Mouse (Mus musculus) CH12.LX (cell line): Measurements from ENCODE around the gene Mum1. TPM values are rescaled to one million over a fixed set of nuclear protein-coding genes. Genes with fewer than 3 reads are reported as not detected.

Source experiments
- DNase-seq: peaks from one replicate; pipeline ENCODE4 v3.0.0-alpha.2; 2013; ENCODE audit errors: extremely low read depth
- H3K27ac ChIP-seq: 2 replicates; pipeline ENCODE4 v1.5.1; 2012; ENCODE audit warnings: low read depth, mild to moderate bottlenecking, control low read depth, moderate library complexity; ENCODE audit not compliant: insufficient read depth
- H3K27me3 ChIP-seq: replicated peaks from 2 replicates; pipeline ENCODE3; 2012; ENCODE audit warnings: inconsistent platforms
- H3K36me3 ChIP-seq, 2 experiments: replicated peaks in 1 of 2; 2 replicates each; pipeline versions ENCODE3 to v1.6.1; 2012; ENCODE audit warnings: inconsistent platforms in 1 of 2, low read length in 1 of 2, mild to moderate bottlenecking in 1 of 2, mixed read lengths in 1 of 2, moderate library complexity in 1 of 2; ENCODE audit not compliant: control insufficient read depth in 1 of 2, insufficient read depth in 1 of 2
- H3K4me1 ChIP-seq, 2 experiments: 2 replicates each; pipeline ENCODE4 v1.6.1; 2012; ENCODE audit warnings: inconsistent platforms in 1 of 2, moderate library complexity in 1 of 2; ENCODE audit not compliant: insufficient read depth in 2 of 2, control insufficient read depth in 1 of 2
- H3K4me2 ChIP-seq: 2 replicates; pipeline ENCODE4 v1.6.1; 2012; ENCODE audit warnings: low read depth, mild to moderate bottlenecking, control low read depth; ENCODE audit not compliant: poor library complexity, insufficient read depth, severe bottlenecking
- H3K4me3 ChIP-seq, 3 experiments: fragments of 150-350 bp in 1 of 3; sonication (generic) in 1 of 3; replicated peaks in 1 of 3; 2 replicates each; pipeline versions ENCODE3 to v1.5.1; 2011 to 2012; ENCODE audit warnings: low read depth in 2 of 3, low read length in 2 of 3, mild to moderate bottlenecking in 2 of 3, moderate library complexity in 2 of 3, control low read depth in 1 of 3, improper control_type of control experiment in 1 of 3, inconsistent platforms in 1 of 3, mixed read lengths in 1 of 3; ENCODE audit not compliant: poor library complexity in 1 of 3
- H3K79me2 ChIP-seq: replicated peaks from 2 replicates; pipeline ENCODE4 v1.6.1; 2012; ENCODE audit warnings: mild to moderate bottlenecking, moderate library complexity; ENCODE audit not compliant: control insufficient read depth, poor library complexity, insufficient read depth, severe bottlenecking; ENCODE audit errors: extremely low read depth
- H3K9ac ChIP-seq: 2 replicates; pipeline ENCODE4 v1.6.1; 2012; ENCODE audit warnings: low read depth, mild to moderate bottlenecking, control low read depth, moderate library complexity; ENCODE audit not compliant: insufficient read depth
- H3K9me3 ChIP-seq: replicated peaks from 2 replicates; pipeline ENCODE3; 2012; ENCODE audit warnings: low read length, inconsistent platforms, mixed read lengths
- BHLHE40 ChIP-seq: IDR thresholded peaks from 2 replicates; pipeline ENCODE4 v1.6.1; 2011; ENCODE audit warnings: mild to moderate bottlenecking, low read depth, low read length, improper control_type of control experiment
- CHD1 ChIP-seq: IDR thresholded peaks from 2 replicates; pipeline ENCODE4 v1.6.1; 2012; ENCODE audit warnings: low read depth, low read length, improper control_type of control experiment, inconsistent platforms
- CHD2 ChIP-seq: IDR thresholded peaks from 2 replicates; pipeline ENCODE4 v1.6.1; 2011; ENCODE audit warnings: low read length, improper control_type of control experiment
- CTCF ChIP-seq, 2 experiments: IDR thresholded peaks in 1 of 2; conservative IDR thresholded peaks in 1 of 2; 2 replicates each; pipeline ENCODE4 v1.5.1; 2011 to 2012; ENCODE audit warnings: low read depth in 2 of 2, low read length in 2 of 2, improper control_type of control experiment in 1 of 2, inconsistent platforms in 1 of 2, mild to moderate bottlenecking in 1 of 2, moderate library complexity in 1 of 2
- ELF1 ChIP-seq: IDR thresholded peaks from 2 replicates; pipeline ENCODE4 v1.6.1; 2014; ENCODE audit warnings: low read depth, mild to moderate bottlenecking, inconsistent platforms, low read length, improper control_type of control experiment
- ETS1 ChIP-seq: conservative IDR thresholded peaks from 2 replicates; pipeline ENCODE4 v1.6.1; 2012; ENCODE audit warnings: low read depth, mild to moderate bottlenecking, inconsistent platforms, low read length, improper control_type of control experiment, moderate library complexity
- HCFC1 ChIP-seq: IDR thresholded peaks from 2 replicates; pipeline ENCODE4 v1.6.1; 2012; ENCODE audit warnings: low read depth, mild to moderate bottlenecking, inconsistent platforms, low read length, improper control_type of control experiment
- IRF4 ChIP-seq: IDR thresholded peaks from 2 replicates; pipeline ENCODE4 v1.6.1; 2014; ENCODE audit warnings: low read depth, mild to moderate bottlenecking, inconsistent platforms, low read length, improper control_type of control experiment
- JUN ChIP-seq: IDR thresholded peaks from 2 replicates; pipeline ENCODE4 v1.6.1; 2011; ENCODE audit warnings: low read depth, mild to moderate bottlenecking, low read length, improper control_type of control experiment, moderate library complexity; ENCODE audit not compliant: insufficient read depth
- MAFK ChIP-seq: IDR thresholded peaks from 2 replicates; pipeline ENCODE4 v1.6.1; 2011; ENCODE audit warnings: low read length, improper control_type of control experiment; ENCODE audit not compliant: insufficient replicate concordance
- MAZ ChIP-seq: IDR thresholded peaks from 2 replicates; pipeline ENCODE4 v1.6.1; 2012; ENCODE audit warnings: low read depth, mild to moderate bottlenecking, inconsistent platforms, low read length, improper control_type of control experiment, moderate library complexity
- MEF2A ChIP-seq: IDR thresholded peaks from 2 replicates; pipeline ENCODE4 v1.6.1; 2014; ENCODE audit warnings: low read depth, mild to moderate bottlenecking, inconsistent platforms, low read length, improper control_type of control experiment, borderline replicate concordance
- MXI1 ChIP-seq: IDR thresholded peaks from 2 replicates; pipeline ENCODE4 v1.6.1; 2011; ENCODE audit warnings: mild to moderate bottlenecking, low read depth, low read length, improper control_type of control experiment
- MYC ChIP-seq: IDR thresholded peaks from 2 replicates; pipeline ENCODE4 v1.6.1; 2011; ENCODE audit warnings: low read depth, mild to moderate bottlenecking, improper control_type of control experiment, low read length
- NELFE ChIP-seq: IDR thresholded peaks from 2 replicates; pipeline ENCODE4 v1.6.1; 2011; ENCODE audit warnings: low read depth, low read length, improper control_type of control experiment
- NRF1 ChIP-seq: IDR thresholded peaks from 2 replicates; pipeline ENCODE4 v1.6.1; 2014; ENCODE audit warnings: low read depth, mild to moderate bottlenecking, inconsistent platforms, low read length, improper control_type of control experiment, moderate library complexity
- PAX5 ChIP-seq: IDR thresholded peaks from 2 replicates; pipeline ENCODE4 v1.6.1; 2012; ENCODE audit warnings: low read length, inconsistent platforms, mixed read lengths
- POLR2A ChIP-seq: IDR thresholded peaks from 2 replicates; pipeline ENCODE4 v1.6.1; 2011; ENCODE audit warnings: low read depth, mild to moderate bottlenecking, improper control_type of control experiment, low read length
- RAD21 ChIP-seq: IDR thresholded peaks from 2 replicates; pipeline ENCODE4 v1.6.1; 2011; ENCODE audit warnings: low read depth, mild to moderate bottlenecking, low read length, improper control_type of control experiment, moderate library complexity
- TBP ChIP-seq: conservative IDR thresholded peaks from 2 replicates; pipeline ENCODE4 v1.6.1; 2011; ENCODE audit warnings: low read depth, low read length, improper control_type of control experiment
- TCF12 ChIP-seq: IDR thresholded peaks from 2 replicates; pipeline ENCODE4 v1.6.1; 2014; ENCODE audit warnings: low read depth, mild to moderate bottlenecking, inconsistent platforms, low read length, improper control_type of control experiment
- UBTF ChIP-seq: IDR thresholded peaks from 2 replicates; pipeline ENCODE4 v1.6.1; 2012; ENCODE audit warnings: low read depth, mild to moderate bottlenecking, inconsistent platforms, low read length, improper control_type of control experiment, moderate library complexity
- USF1 ChIP-seq: IDR thresholded peaks from 2 replicates; pipeline ENCODE4 v1.6.1; 2014; ENCODE audit warnings: low read depth, mild to moderate bottlenecking, inconsistent platforms, low read length, improper control_type of control experiment
- USF2 ChIP-seq: conservative IDR thresholded peaks from 2 replicates; pipeline ENCODE4 v1.6.1; 2011; ENCODE audit warnings: low read depth, low read length, improper control_type of control experiment
- ZKSCAN1 ChIP-seq: IDR thresholded peaks from 2 replicates; pipeline ENCODE4 v1.6.1; 2012; ENCODE audit warnings: low read depth, inconsistent platforms, low read length, improper control_type of control experiment, borderline replicate concordance
- ZMIZ1 ChIP-seq: IDR thresholded peaks from 2 replicates; pipeline ENCODE4 v1.6.1; 2012; ENCODE audit warnings: low read depth, mild to moderate bottlenecking, inconsistent platforms, low read length, improper control_type of control experiment
- dilution Hi-C: fragments of 300-500 bp; cut with MboI; formaldehyde crosslinking; loops from 2 replicates; pipeline ENCODE4 v1.14.3; 2020; ENCODE audit warnings: low sequenced_read_pairs; ENCODE audit not compliant: extremely low pct_unique_long_range_greater_than_20kb, extremely low pct_ligation_motif_present
- in situ Hi-C: fragments of 300-500 bp; cut with MboI; formaldehyde crosslinking; loops from 3 replicates; pipeline ENCODE4 v1.14.3; 2019; ENCODE audit warnings: low sequenced_read_pairs, low pct_ligation_motif_present, low pct_unique_long_range_greater_than_20kb, mixed read lengths
- polyA plus RNA-seq: library from polyadenylated mRNA; unstranded; fragments of >175 nt; gene quantifications from 2 replicates; pipeline ENCODE4 v1.2.1, GENCODE M21; 2012; ENCODE audit warnings: low read depth; ENCODE audit not compliant: insufficient read length
- total RNA-seq, 2 experiments: library from RNA; depleted of rRNA; stranded (reverse); fragments of 300-350 nt in 1 of 2; fragments of >200 nt in 1 of 2; gene quantifications; 2 replicates each; pipeline ENCODE4 v1.2.3; 2012 to 2014

Gene Mum1
- total and polyA plus RNA-seq, 3 experiments, result 22.9 to 35.6 (median 25.1) TPM

- Histone ChIP-seq H3K4me1 (peaks cover 24 to 58% of the 10 kb centered on the region in 2 experiments), H3K9me3 (no peaks in the 10 kb centered on the region), H3K4me2 (peak overlapping the region; percentile 10), H3K27me3 (peaks cover 39% of the 10 kb centered on the region), H3K9ac (no peak overlapping the region), H3K79me2 (no peaks in the 10 kb centered on the region)
- dilution Hi-C loops (no loop called here), in situ Hi-C loops (loop anchor here (5.0 kb wide), 2 partner anchors 70 to 170 kb away; partner anchors contain the start of genes Adamtsl5 and Ndufs7)
- peak; percentile 53 for DNase-seq
- no peak for TF ChIP-seq POLR2A
- no peak for TF ChIP-seq USF1
- TF ChIP-seq BHLHE40, result 0 out of 2 replicates have a peak, but pooled peaks have one; percentile 13
- TF ChIP-seq ZMIZ1, result 0 out of 2 replicates have a peak, but pooled peaks have one; percentile 47
- TF ChIP-seq UBTF, result no peak
- 0 out of 2 replicates have a peak, but pooled peaks have one; percentile 46 for TF ChIP-seq MXI1
- 0 out of 2 replicates have a peak, but pooled peaks have one; percentile 10 for TF ChIP-seq ELF1
- no peak for TF ChIP-seq MEF2A
- 0 out of 2 replicates have a peak, but pooled peaks have one; percentile 37 for TF ChIP-seq TBP
- TF ChIP-seq USF2, result no peak
- TF ChIP-seq MAZ, result no peak
- TF ChIP-seq, all 38 proteins: peak for 5
- H3K4me3 ChIP-seq, result peak overlapping the region in 1 of 3 experiments; percentile 20
- peak overlapping the region; percentile 31 for H3K27ac ChIP-seq
- peaks cover 2 to 21% of the 10 kb centered on the region in 2 experiments for H3K36me3 ChIP-seq
Observed at GRCm38 (mm10) chr10:80177441-80178279, 48.6 kb upstream of the Mum1 start.

- Histone ChIP-seq H3K4me3 (peak within 1 kb of the TSS; percentile 34 to 58 (median 41)), H3K27ac (peak within 1 kb of the TSS; percentile 31; the same call in 1 of the 2 replicates), H3K36me3 (peaks cover 2 to 18% of the 10 kb centered on the region in 2 experiments), H3K4me1 (peaks cover 24 to 48% of the 10 kb centered on the region in 2 experiments), H3K4me2 (peak within 1 kb of the TSS; percentile 72), H3K27me3 (peaks cover 54% of the 10 kb centered on the region), H3K9ac (peak within 1 kb of the TSS; percentile 37), H3K79me2 (no peaks in the 10 kb centered on the region), H3K9me3 (no peaks in the 10 kb centered on the region)
- in situ Hi-C loops, result loop anchor here (5.0 kb wide), 2 partner anchors 68 to 168 kb away; partner anchors contain the start of genes Adamtsl5 and Ndufs7
- dilution Hi-C loops, result no loop called here
- TF ChIP-seq TBP, result no peak
- TF ChIP-seq RAD21, result no peak
- no peak for TF ChIP-seq JUN
- TF ChIP-seq NELFE, result no peak
- TF ChIP-seq ZKSCAN1, result no peak
- TF ChIP-seq ETS1, result no peak
- no peak for TF ChIP-seq MAFK
- no peak for TF ChIP-seq USF2
- TF ChIP-seq MYC, result no peak
- peak; percentile 67; the same call in 1 of the 2 replicates for TF ChIP-seq UBTF
- TF ChIP-seq BHLHE40, result no peak
- TF ChIP-seq HCFC1, result no peak
- TF ChIP-seq MEF2A, result 0 out of 2 replicates have a peak, but pooled peaks have one; percentile 17
- 0 out of 2 replicates have a peak, but pooled peaks have one; percentile 28 for TF ChIP-seq TCF12
- peak in 1 of 2 experiments; percentile 23; a peak in 2 of 4 replicates for TF ChIP-seq CTCF (conservative IDR thresholded peaks at IDR 0.05 in 1 of 2, IDR thresholded peaks at IDR 0.05 in 1 of 2; ENCODE audit: low read depth in 2 of 2, low read length in 2 of 2)
- TF ChIP-seq IRF4, result no peak
- no peak for TF ChIP-seq CHD2
- TF ChIP-seq CHD1, result no peak
- TF ChIP-seq NRF1, result peak; percentile 69
- no peak for TF ChIP-seq PAX5
- DNase-seq, result no peak
Observed at GRCm38 (mm10) chr10:80179068-80180051, 46.9 kb upstream of the Mum1 start, which contains the start of gene Efna2. Efna2 (plus strand) TSS chr10:80179482.
